Comparison of ENCODE assay signal across 1 mouse cellular context in the genomic region with DNA sequence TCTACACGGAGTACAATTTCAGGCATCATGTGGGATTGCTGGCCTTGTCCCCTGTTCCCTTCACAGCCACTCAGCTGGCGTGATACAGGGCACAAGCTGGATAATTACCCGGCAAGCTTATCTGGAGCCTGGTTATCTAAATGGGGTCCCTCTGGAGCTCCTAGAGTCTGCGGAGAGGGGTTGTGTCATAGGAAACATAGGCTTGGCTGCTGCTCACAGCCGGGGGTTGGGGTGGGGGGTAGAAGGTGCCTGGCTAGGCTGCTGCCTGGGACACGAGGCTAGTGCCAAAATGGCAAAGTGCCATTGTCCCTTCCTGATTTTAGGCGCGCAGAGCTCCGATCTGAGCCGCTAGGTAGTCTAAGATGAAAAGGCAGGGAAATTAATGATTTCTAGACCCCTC.
TF ChIP-seq lines count a peak whose summit lies in the region.

No protein-coding gene starts in this region.

TF ChIP-seq in MEL, 35 proteins besides CTCF, POLR2A, EP300 and RAD21 (continued from another document):
- TF ChIP-seq MAZ (IDR thresholded peaks at IDR 0.05; ENCODE audit: low read depth, low read length) (no peak), GATA1 (IDR thresholded peaks at IDR 0.05; ENCODE audit: low read depth, low read length) (peak; percentile 48; the same call in 1 of the 2 replicates), TCF12 (IDR thresholded peaks at IDR 0.05; ENCODE audit: low read depth, low read length) (peak; percentile 38; the same call in 1 of the 2 replicates)
